Mouse (Mus musculus) erythroblast, embryonic 14.5 days (primary cell): Measurements from ENCODE around the gene Lta. TPM values are rescaled to one million over a fixed set of nuclear protein-coding genes. Genes with fewer than 3 reads are reported as not detected.
A peak's percentile ranks its signal among the peaks of the same experiment; 100 is the strongest.

Experiments used
- H3K27me3 ChIP-seq: 2 replicates; pipeline ENCODE4 v1.6.1; 2012; ENCODE audit warnings: inconsistent platforms; ENCODE audit not compliant: control insufficient read depth
- H3K36me3 ChIP-seq: 2 replicates; pipeline ENCODE4 v1.6.1; 2012; ENCODE audit warnings: mild to moderate bottlenecking, inconsistent platforms; ENCODE audit not compliant: control insufficient read depth
- H3K4me1 ChIP-seq: 2 replicates; pipeline ENCODE4 v1.6.1; 2012; ENCODE audit warnings: inconsistent platforms; ENCODE audit not compliant: control insufficient read depth
- H3K4me3 ChIP-seq: replicated peaks from 2 replicates; pipeline ENCODE3; 2012; ENCODE audit warnings: moderate library complexity, mild to moderate bottlenecking, inconsistent platforms
- H3K9me3 ChIP-seq: 2 replicates; pipeline ENCODE4 v1.6.1; 2012; ENCODE audit warnings: low read length, inconsistent platforms, mixed read lengths; ENCODE audit not compliant: control insufficient read depth
- GATA1 ChIP-seq: IDR thresholded peaks from 2 replicates; pipeline ENCODE4 v1.6.1; 2012; ENCODE audit warnings: low read length, inconsistent platforms, mixed read lengths
- TAL1 ChIP-seq: IDR thresholded peaks from 3 replicates; pipeline ENCODE4 v1.6.1; 2012; ENCODE audit warnings: low read length, inconsistent platforms, mixed read lengths
- polyA plus RNA-seq: library from polyadenylated mRNA; stranded (reverse); fragments of >175 nt; gene quantifications from 2 replicates; pipeline ENCODE4 v1.2.3, GENCODE M21; 2012

The Lta gene
- polyA plus RNA-seq, 1 experiment: 0.03 TPM

GRCm38 (mm10) chr17:35249451-35250197 is 44.5 kb upstream of the Lta start:
- Histone ChIP-seq H3K9me3 (no peaks in the 10 kb centered on the region), H3K4me3 (no peak overlapping the region), H3K27me3 (no peaks in the 10 kb centered on the region), H3K36me3 (peaks cover 99% of the 10 kb centered on the region), H3K4me1 (peaks cover 26% of the 10 kb centered on the region)
- TF ChIP-seq TAL1 (no peak), GATA1 (no peak)

GRCm38 (mm10) chr17:35248986-35249385 is 43.8 kb upstream of the Lta start:
- Histone ChIP-seq H3K4me1 (peaks cover 29% of the 10 kb centered on the region), H3K27me3 (no peaks in the 10 kb centered on the region), H3K9me3 (no peaks in the 10 kb centered on the region), H3K4me3 (no peak overlapping the region), H3K36me3 (peaks cover 99% of the 10 kb centered on the region)
- TF ChIP-seq TAL1 (no peak), GATA1 (no peak)

GRCm38 (mm10) chr17:35247144-35247543 is 42.0 kb upstream of the Lta start:
- Histone ChIP-seq H3K9me3 (no peaks in the 10 kb centered on the region), H3K36me3 (peaks cover 94% of the 10 kb centered on the region), H3K27me3 (no peaks in the 10 kb centered on the region), H3K4me3 (no peak overlapping the region), H3K4me1 (peaks cover 44% of the 10 kb centered on the region)
- TF ChIP-seq GATA1 (no peak), TAL1 (no peak)

GRCm38 (mm10) chr17:35245731-35246623 is 40.8 kb upstream of the Lta start:
- no peaks in the 10 kb centered on the region for H3K9me3 ChIP-seq
- peaks cover 84% of the 10 kb centered on the region for H3K36me3 ChIP-seq
- H3K4me1 ChIP-seq: peaks cover 49% of the 10 kb centered on the region
- no peak overlapping the region for H3K4me3 ChIP-seq
- no peaks in the 10 kb centered on the region for H3K27me3 ChIP-seq
- TF ChIP-seq GATA1 (no peak), TAL1 (no peak)

GRCm38 (mm10) chr17:35244999-35245398 is 39.8 kb upstream of the Lta start:
- Histone ChIP-seq H3K4me1 (peaks cover 58% of the 10 kb centered on the region), H3K9me3 (no peaks in the 10 kb centered on the region), H3K36me3 (peaks cover 74% of the 10 kb centered on the region), H3K27me3 (no peaks in the 10 kb centered on the region), H3K4me3 (no peak overlapping the region)
- TF ChIP-seq GATA1: no peak
- TF ChIP-seq TAL1: no peak

- TF ChIP-seq GATA1 (no peak), TAL1 (no peak)
- Histone ChIP-seq H3K4me3 (peak overlapping the region; percentile 82), H3K27me3 (no peaks in the 10 kb centered on the region), H3K9me3 (no peaks in the 10 kb centered on the region), H3K4me1 (peaks cover 61% of the 10 kb centered on the region), H3K36me3 (peaks cover 55% of the 10 kb centered on the region)
Observed at GRCm38 (mm10) chr17:35243086-35243485, 37.9 kb upstream of the Lta start.

- peak; percentile 82 for TF ChIP-seq GATA1
- TF ChIP-seq TAL1: no peak
- peak overlapping the region; percentile 82 for H3K4me3 ChIP-seq
- no peaks in the 10 kb centered on the region for H3K9me3 ChIP-seq
- peaks cover 61% of the 10 kb centered on the region for H3K4me1 ChIP-seq
- H3K27me3 ChIP-seq: no peaks in the 10 kb centered on the region
- peaks cover 47% of the 10 kb centered on the region for H3K36me3 ChIP-seq
Observed at GRCm38 (mm10) chr17:35242015-35242941, 37.1 kb upstream of the Lta start.

- H3K4me1 ChIP-seq: peaks cover 63% of the 10 kb centered on the region
- H3K9me3 ChIP-seq: no peaks in the 10 kb centered on the region
- TF ChIP-seq TAL1: no peak
- no peak for TF ChIP-seq GATA1
- H3K27me3 ChIP-seq: no peaks in the 10 kb centered on the region
- peak within 1 kb of the TSS; percentile 82 for H3K4me3 ChIP-seq
- peaks cover 38% of the 10 kb centered on the region for H3K36me3 ChIP-seq
Observed at GRCm38 (mm10) chr17:35241305-35242014, 36.3 kb upstream of the Lta start, which contains the start of gene Ddx39b. Gene Ddx39b, plus strand, starts transcription at chr17:35241746.
